Mouse (Mus musculus): Measurements from ENCODE around the gene Zfy1.
"Not testable (repeated sequence)": the region's sequence is repeated elsewhere in the genome, so short reads cannot be mapped to it uniquely, and the experiment has no call there.

Zfy1 gene

GRCm38 (mm10) chrY:797309-797708, at the start of gene Zfy1:
TSS of gene Zfy1 (minus strand) at chrY:797409.
- not testable (repeated sequence) for DNase-seq (ENCODE audit: low spot score in 2 of 2)

DNA sequence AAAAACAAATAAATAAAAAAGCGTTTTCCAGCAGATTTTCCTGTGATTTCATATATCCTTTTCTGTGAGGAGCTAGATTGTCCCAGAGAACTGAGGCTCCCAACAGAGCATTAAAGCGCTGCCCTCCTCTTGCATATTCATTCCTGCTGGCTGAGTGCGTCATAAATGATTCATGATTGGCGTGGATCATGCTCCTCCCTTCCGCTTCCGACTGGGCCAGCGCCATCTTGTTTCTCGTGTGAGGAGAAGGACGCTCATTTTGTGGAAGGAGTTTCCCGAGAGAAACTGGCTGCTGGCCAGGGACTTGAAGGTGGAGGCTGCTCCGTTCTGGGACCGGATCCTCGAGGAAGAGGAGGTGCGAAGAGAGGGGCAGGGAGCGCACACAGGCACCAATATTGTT, 21.2 kb upstream of the Zfy1 start, which contains the start of gene Uba1y:
Gene Uba1y (plus strand): TSS at position 254 of the 400 bp plus-strand sequence.
- DNase-seq (ENCODE audit: low spot score in 2 of 2), result no peak

DNA sequence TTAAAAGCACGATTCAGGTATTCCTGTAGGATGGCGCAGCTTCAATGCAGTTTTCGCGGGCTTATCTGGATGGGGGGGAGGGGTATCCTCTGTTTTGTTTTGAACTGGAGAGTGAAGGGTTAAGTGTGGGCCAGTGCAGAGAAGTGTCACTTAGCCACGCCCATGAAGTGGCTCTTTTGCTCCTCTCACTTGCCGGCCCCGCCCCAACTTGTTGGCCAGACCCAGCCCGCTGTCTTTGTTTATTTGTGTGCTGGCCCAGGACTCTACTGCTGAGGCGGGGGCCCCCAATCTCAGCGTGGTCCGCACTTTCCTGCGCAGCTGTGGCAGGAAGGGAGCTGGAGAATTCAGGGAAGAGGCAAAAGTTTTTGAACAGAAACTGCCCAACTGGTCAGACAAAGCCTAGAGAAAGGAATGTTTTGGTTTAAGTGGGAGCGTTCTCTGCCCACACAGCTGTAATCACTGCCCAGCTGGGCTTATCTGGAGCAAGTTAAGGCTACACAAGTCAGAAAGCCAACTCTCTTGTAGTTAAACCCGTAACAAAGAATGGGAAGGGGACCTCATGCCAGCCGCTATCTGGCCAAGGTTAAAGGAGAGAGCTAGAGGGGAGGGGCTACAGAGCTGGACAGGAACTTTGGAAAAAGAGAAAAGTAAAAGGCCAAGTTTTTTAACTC, 11.9 kb upstream of the Zfy1 start:
- no peak for DNase-seq (ENCODE audit: low spot score in 2 of 2)
